Mouse (Mus musculus): ENCODE measurements at regions not wholly inside any gene's neighbourhood (a gene's known extent, or its start where the extent isn't known, plus 50 kb on each side); places are given as distances from the start of the nearest gene placed in this dataset.

- TF ChIP-seq CTCF (IDR thresholded peaks at IDR 0.05; ENCODE audit: low read depth) = no peak
- TF ChIP-seq EP300 (optimal IDR thresholded peaks at IDR 0.05) = no peak
Measured at GRCm38 (mm10) chr9:115624721-115625496, 284.3 kb upstream of the Gadl1 start.

All from stomach, postnatal 0 days (tissue).